Mouse (Mus musculus): ENCODE results near the gene Cracr2a.

DNA sequence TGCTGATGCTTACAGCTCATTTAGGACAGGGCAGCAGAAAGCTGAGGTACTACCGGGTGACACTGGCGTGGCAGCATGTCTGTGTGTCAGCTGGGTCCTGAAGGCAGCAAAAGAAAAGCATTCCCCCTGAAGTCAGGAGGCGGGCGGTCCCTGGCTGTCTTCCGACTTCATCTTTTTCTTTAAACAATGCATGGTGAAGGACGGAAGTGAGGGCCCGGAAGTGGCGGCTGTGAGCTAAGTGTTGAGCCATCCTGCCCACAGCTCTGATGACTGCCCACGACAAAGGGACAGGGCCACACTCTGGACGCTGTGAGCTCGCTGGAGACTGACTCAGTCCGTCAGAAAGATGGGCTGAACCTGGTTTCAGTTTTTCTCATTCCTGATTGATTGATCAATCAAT is 20.8 kb downstream of the Cracr2a start:
- no peak for TF ChIP-seq CTCF (IDR thresholded peaks at IDR 0.05; ENCODE audit: low read depth, low read length)
- no peak for TF ChIP-seq GATA1 (IDR thresholded peaks at IDR 0.05; ENCODE audit: borderline replicate concordance, low read length)

Data from G1E (cell line).